Mouse (Mus musculus) liver, embryonic 12.5 days (tissue): ENCODE results near the gene Kif1b. TPM values are rescaled to one million over a fixed set of nuclear protein-coding genes. Genes with fewer than 3 reads are reported as not detected.

Source experiments
- ATAC-seq: fragments of 200-750 bp; cut with Nextera tagmentation; 2 replicates; pipeline ENCODE4 v1.8.0; 2017; ENCODE audit warnings: moderate number of reproducible peaks, mild to moderate bottlenecking, moderate library complexity
- H3K27ac ChIP-seq: fragments of 300-500 bp; sonication (generic); 2 replicates; pipeline ENCODE4 v1.5.1; 2016; ENCODE audit warnings: mild to moderate bottlenecking
- H3K27me3 ChIP-seq: fragments of 300-500 bp; sonication (generic); replicated peaks from 2 replicates; pipeline ENCODE4 v1.6.1; 2016; ENCODE audit warnings: mild to moderate bottlenecking, moderate library complexity
- H3K36me3 ChIP-seq: fragments of 300-500 bp; sonication (generic); 2 replicates; pipeline ENCODE4 v1.6.1; 2016; ENCODE audit warnings: mild to moderate bottlenecking, moderate library complexity
- H3K4me1 ChIP-seq: fragments of 300-500 bp; sonication (generic); 2 replicates; pipeline ENCODE4 v1.6.1; 2016
- H3K4me2 ChIP-seq: fragments of 300-500 bp; sonication (generic); 2 replicates; pipeline ENCODE4 v1.6.1; 2016; ENCODE audit warnings: mild to moderate bottlenecking, moderate library complexity
- H3K4me3 ChIP-seq: fragments of 300-500 bp; sonication (generic); 2 replicates; pipeline ENCODE4 v1.5.1; 2016; ENCODE audit warnings: mild to moderate bottlenecking, moderate library complexity
- H3K9ac ChIP-seq: fragments of 300-500 bp; sonication (generic); 2 replicates; pipeline ENCODE4 v1.6.1; 2016; ENCODE audit warnings: mild to moderate bottlenecking, moderate library complexity
- H3K9me3 ChIP-seq: fragments of 300-500 bp; sonication (generic); replicated peaks from 2 replicates; pipeline ENCODE4 v1.6.1; 2016; ENCODE audit warnings: mild to moderate bottlenecking, moderate library complexity
- WGBS: fragments of 180-500 bp; shearing (Covaris S2); methylation state at CpG from one replicate; pipeline ENCODE4 v1.1.7; 2016; ENCODE audit not compliant: insufficient replicate concordance; 5-methylcytosine and 5-hydroxymethylcytosine counted together
- polyA plus RNA-seq: library from polyadenylated mRNA; unstranded; fragments of >200 nt; fragmentation: Nextera tagmentation; extraction: Ambion mirVana; gene quantifications from 2 replicates; pipeline ENCODE4 v1.2.1, GENCODE M21; 2016

Kif1b gene
- polyA plus RNA-seq = 9.1 and 9.2 TPM in 2 replicates

GRCm38 (mm10) chr4:149307596-149308490 is at the start of gene Kif1b:
Gene Kif1b, minus strand, starts transcription at chr4:149307693.
- WGBS = 1% methylated on average over 79 of the region's 79 CpGs
- peak within 1 kb of the TSS; percentile 67 for H3K27ac ChIP-seq
- ATAC-seq = peak; percentile 98

GRCm38 (mm10) chr4:149354671-149355070 is 47.2 kb upstream of the Kif1b start:
- peaks cover 98% of the 10 kb centered on the region for H3K36me3 ChIP-seq
- 88% methylated on average over 8 of the region's 8 CpGs for WGBS
- no peaks in the 10 kb centered on the region for H3K4me1 ChIP-seq

More at GRCm38 (mm10) chr4:149307596-149308490, at the start of gene Kif1b:
- Histone ChIP-seq H3K27me3 (peaks cover 39% of the 10 kb centered on the region), H3K36me3 (no peaks in the 10 kb centered on the region), H3K4me3 (peak within 1 kb of the TSS; percentile 85), H3K9me3 (no peaks in the 10 kb centered on the region), H3K4me1 (peaks cover 41% of the 10 kb centered on the region), H3K4me2 (peak within 1 kb of the TSS; percentile 100), H3K9ac (peak within 1 kb of the TSS; percentile 88)

GRCm38 (mm10) chr4:149351596-149352150 is 44.2 kb upstream of the Kif1b start:
- H3K9me3 ChIP-seq = no peaks in the 10 kb centered on the region
- H3K36me3 ChIP-seq = peaks cover 94% of the 10 kb centered on the region
- 78% methylated on average over 8 of the region's 8 CpGs for WGBS
- H3K27ac ChIP-seq = no peak overlapping the region
- H3K27me3 ChIP-seq = no peaks in the 10 kb centered on the region
- no peaks in the 10 kb centered on the region for H3K4me1 ChIP-seq
- ATAC-seq = no peak
- no peak overlapping the region for H3K9ac ChIP-seq
- no peak overlapping the region for H3K4me2 ChIP-seq
- H3K4me3 ChIP-seq = no peak overlapping the region

More at GRCm38 (mm10) chr4:149354671-149355070, 47.2 kb upstream of the Kif1b start:
- Histone ChIP-seq H3K4me2 (no peak overlapping the region), H3K27me3 (no peaks in the 10 kb centered on the region), H3K9ac (no peak overlapping the region), H3K27ac (no peak overlapping the region), H3K4me3 (no peak overlapping the region), H3K9me3 (no peaks in the 10 kb centered on the region)
- no peak for ATAC-seq

DNA sequence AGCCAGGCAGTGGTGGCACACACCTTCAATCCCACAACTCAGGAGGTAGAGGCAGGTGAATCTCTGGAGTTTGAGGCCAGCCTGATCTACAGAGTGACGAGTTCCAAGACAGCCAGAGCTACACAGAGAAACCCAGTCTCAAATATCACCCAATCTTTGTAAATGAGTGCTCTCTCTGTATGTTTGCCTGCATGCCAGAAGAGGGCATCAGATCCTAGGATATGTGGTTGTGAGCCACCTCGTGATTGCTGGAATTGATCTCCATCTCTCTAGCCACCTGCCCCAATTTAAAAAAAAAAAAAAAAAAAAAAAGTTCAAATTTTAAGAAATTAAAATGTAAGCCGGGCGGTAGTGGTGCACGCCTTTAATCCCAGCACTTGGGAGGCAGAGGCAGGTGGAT is 41.5 kb upstream of the Kif1b start:
- Histone ChIP-seq H3K4me3 (no peak overlapping the region), H3K27ac (no peak overlapping the region), H3K4me2 (no peak overlapping the region), H3K9ac (no peak overlapping the region), H3K9me3 (no peaks in the 10 kb centered on the region), H3K4me1 (no peaks in the 10 kb centered on the region), H3K36me3 (peaks cover 95% of the 10 kb centered on the region), H3K27me3 (no peaks in the 10 kb centered on the region)
- ATAC-seq = no peak
- WGBS = 80% methylated on average over 5 of the region's 5 CpGs

GRCm38 (mm10) chr4:149345873-149346272 is 38.4 kb upstream of the Kif1b start:
- Histone ChIP-seq H3K4me3 (no peak overlapping the region), H3K9ac (no peak overlapping the region), H3K9me3 (no peaks in the 10 kb centered on the region), H3K4me1 (peaks cover 9% of the 10 kb centered on the region), H3K27ac (no peak overlapping the region), H3K4me2 (no peak overlapping the region), H3K36me3 (peaks cover 95% of the 10 kb centered on the region), H3K27me3 (no peaks in the 10 kb centered on the region)
- WGBS = 74% methylated on average over 5 of the region's 5 CpGs
- no peak for ATAC-seq

GRCm38 (mm10) chr4:149344311-149344710 is 36.8 kb upstream of the Kif1b start:
- no peak overlapping the region for H3K27ac ChIP-seq
- no peak overlapping the region for H3K9ac ChIP-seq
- H3K4me3 ChIP-seq = no peak overlapping the region
- H3K4me2 ChIP-seq = no peak overlapping the region
- 82% methylated on average over 8 of the region's 8 CpGs for WGBS
- no peak for ATAC-seq
- peaks cover 25% of the 10 kb centered on the region for H3K4me1 ChIP-seq
- H3K27me3 ChIP-seq = no peaks in the 10 kb centered on the region
- no peaks in the 10 kb centered on the region for H3K9me3 ChIP-seq
- H3K36me3 ChIP-seq = peaks cover 85% of the 10 kb centered on the region

GRCm38 (mm10) chr4:149340680-149341079 is 33.2 kb upstream of the Kif1b start:
- H3K36me3 ChIP-seq = peaks cover 85% of the 10 kb centered on the region

DNA sequence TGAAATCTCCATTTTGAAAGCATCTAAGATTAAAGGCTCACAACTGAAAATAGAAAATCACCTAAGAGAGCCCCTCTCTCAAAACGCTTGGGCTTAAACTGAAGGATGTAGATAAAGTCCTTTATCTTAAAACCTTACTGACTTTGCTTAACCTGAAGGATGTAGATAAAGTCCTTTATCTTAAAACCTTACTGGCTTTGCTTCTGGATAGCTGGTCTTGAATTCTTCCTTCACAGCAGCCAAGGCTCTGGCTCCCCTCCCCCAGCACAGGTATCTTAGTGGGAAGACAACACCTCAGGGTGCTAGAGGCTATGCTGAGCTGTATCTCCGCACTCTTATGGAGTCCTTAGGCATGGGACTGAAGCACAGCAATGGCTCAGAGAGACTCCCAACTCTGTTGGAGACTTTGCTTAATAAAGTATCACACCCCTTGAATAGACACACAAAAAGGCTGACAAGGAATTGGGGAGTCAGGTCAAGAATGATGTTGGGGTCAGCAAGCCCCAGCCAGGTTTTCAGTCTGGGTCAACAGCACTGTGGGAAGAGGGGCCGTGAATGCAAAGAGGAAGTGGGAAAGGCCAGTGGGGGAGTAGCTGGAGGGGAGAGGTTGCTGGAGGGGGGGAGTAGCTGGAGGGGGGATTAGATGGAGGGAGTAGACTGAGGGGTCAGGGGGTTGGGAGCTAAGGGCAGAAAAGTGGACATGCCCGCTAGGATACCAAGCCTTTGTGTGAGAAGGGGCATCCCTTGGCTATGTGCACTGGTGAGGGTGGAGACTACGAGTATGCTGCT is 32.1 kb upstream of the Kif1b start:
- Histone ChIP-seq H3K36me3 (peaks cover 85% of the 10 kb centered on the region), H3K27ac (peak overlapping the region; percentile 22; the same call in 1 of the 2 replicates), H3K27me3 (no peaks in the 10 kb centered on the region), H3K4me2 (peak overlapping the region; percentile 23; the same call in 1 of the 2 replicates), H3K9me3 (no peaks in the 10 kb centered on the region), H3K9ac (no peak overlapping the region; the same call in 1 of the 2 replicates), H3K4me1 (peaks cover 38% of the 10 kb centered on the region), H3K4me3 (no peak overlapping the region)
- 24% methylated on average over 5 of the region's 5 CpGs for WGBS
- ATAC-seq = peak; percentile 67

More at GRCm38 (mm10) chr4:149340680-149341079, 33.2 kb upstream of the Kif1b start:
- Histone ChIP-seq H3K4me1 (peaks cover 38% of the 10 kb centered on the region), H3K27ac (no peak overlapping the region), H3K27me3 (no peaks in the 10 kb centered on the region), H3K4me2 (no peak overlapping the region), H3K9ac (no peak overlapping the region), H3K9me3 (no peaks in the 10 kb centered on the region), H3K4me3 (no peak overlapping the region)
- 26% methylated on average over 2 of the region's 2 CpGs for WGBS
- peak; percentile 28 for ATAC-seq

DNA sequence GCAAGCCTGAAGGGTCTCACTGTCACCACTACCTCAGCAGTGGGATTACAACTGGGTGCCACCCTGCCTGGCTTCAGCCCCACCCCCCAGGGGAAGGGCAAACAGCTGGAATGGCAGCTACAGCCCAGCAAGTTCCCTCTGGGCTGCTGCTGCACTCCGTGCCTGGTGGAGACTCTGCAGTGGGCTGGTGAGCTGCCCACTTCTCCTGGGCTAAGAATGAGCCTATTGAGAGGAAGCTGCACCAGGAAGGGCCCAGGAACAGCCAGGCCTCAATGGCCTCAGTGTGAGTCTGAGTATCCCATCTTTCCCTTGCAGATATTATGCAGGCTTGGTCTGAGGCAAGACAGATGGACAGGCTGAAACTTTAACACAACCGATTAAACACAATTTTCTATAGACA is 30.6 kb upstream of the Kif1b start:
- 66% methylated on average over 2 of the region's 2 CpGs for WGBS
- Histone ChIP-seq H3K36me3 (peaks cover 84% of the 10 kb centered on the region), H3K27me3 (no peaks in the 10 kb centered on the region), H3K4me2 (no peak overlapping the region), H3K27ac (no peak overlapping the region), H3K4me1 (peaks cover 38% of the 10 kb centered on the region), H3K9ac (no peak overlapping the region), H3K9me3 (no peaks in the 10 kb centered on the region), H3K4me3 (no peak overlapping the region)
- no peak for ATAC-seq

GRCm38 (mm10) chr4:149337353-149337752 is 29.9 kb upstream of the Kif1b start:
- Histone ChIP-seq H3K36me3 (peaks cover 84% of the 10 kb centered on the region), H3K4me1 (peaks cover 38% of the 10 kb centered on the region), H3K4me2 (no peak overlapping the region), H3K27ac (no peak overlapping the region), H3K9me3 (no peaks in the 10 kb centered on the region), H3K27me3 (no peaks in the 10 kb centered on the region), H3K9ac (no peak overlapping the region), H3K4me3 (no peak overlapping the region)
- 64% methylated on average over 9 of the region's 9 CpGs for WGBS
- no peak for ATAC-seq

DNA sequence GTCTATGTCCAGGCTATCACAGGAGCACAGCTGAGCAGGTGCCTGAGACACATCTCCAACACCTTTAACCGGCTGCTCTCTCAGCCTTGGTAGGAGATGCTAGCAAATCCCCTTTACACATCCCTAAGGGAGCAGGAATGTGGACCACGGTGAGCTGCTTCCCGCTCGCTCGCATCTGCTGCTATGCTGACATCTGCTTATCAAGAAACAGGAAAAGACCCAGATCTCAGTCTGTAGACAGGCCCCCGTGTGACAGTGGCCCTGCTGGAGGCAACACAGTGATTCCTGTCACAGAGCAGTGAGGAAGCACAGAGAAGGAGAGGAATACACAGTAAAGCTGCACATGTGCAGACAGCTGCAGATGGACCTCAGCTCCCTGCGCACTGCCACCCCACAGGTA is 28.8 kb upstream of the Kif1b start:
- 56% methylated on average over 7 of the region's 7 CpGs for WGBS
- no peak for ATAC-seq
- Histone ChIP-seq H3K9ac (no peak overlapping the region), H3K27me3 (no peaks in the 10 kb centered on the region), H3K27ac (no peak overlapping the region), H3K4me2 (no peak overlapping the region), H3K4me3 (no peak overlapping the region), H3K9me3 (no peaks in the 10 kb centered on the region), H3K36me3 (peaks cover 84% of the 10 kb centered on the region), H3K4me1 (peaks cover 33% of the 10 kb centered on the region)
